Mouse (Mus musculus) c-Kit-positive CD71-positive TER-119-positive erythroid progenitor cells, embryonic 14.5 days (primary cell): ENCODE data around the gene Trmt10a.

Source experiments
- DNase-seq: peaks from one replicate; pipeline ENCODE4 v3.0.0-alpha.2; 2013; ENCODE audit warnings: low spot score

Gene Trmt10a

GRCm38 (mm10) chr3:138143315-138144059 lies at the start of gene Trmt10a:
Gene Trmt10a (plus strand): TSS chr3:138143448.
- peak; percentile 96 for DNase-seq

GRCm38 (mm10) chr3:138095301-138095700 lies 47.9 kb upstream of the Trmt10a start:
- DNase-seq: no peak

- DNase-seq: no peak
Observed at GRCm38 (mm10) chr3:138095718-138096117, 47.5 kb upstream of the Trmt10a start.

- DNase-seq: no peak
Observed at GRCm38 (mm10) chr3:138096263-138097028, 46.8 kb upstream of the Trmt10a start.

DNA sequence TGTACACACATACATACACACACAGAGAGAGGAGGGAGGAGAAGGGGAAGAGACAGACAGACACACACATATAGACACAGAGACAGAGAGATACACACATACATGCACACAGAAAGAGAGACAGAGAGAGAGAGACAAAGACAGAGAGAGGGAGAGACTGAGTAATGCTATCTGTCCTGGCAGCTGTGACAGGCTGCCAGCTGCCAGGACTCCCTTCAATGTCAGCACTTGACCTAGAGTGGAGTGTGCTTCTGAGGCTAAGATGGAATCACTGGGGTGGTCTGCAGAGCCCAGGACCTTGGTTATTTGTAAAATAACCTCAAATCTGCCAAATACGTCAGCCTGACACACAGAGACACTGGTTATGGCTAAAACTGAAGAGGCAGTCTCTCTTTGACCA lies 45.5 kb upstream of the Trmt10a start:
- no peak for DNase-seq

DNA sequence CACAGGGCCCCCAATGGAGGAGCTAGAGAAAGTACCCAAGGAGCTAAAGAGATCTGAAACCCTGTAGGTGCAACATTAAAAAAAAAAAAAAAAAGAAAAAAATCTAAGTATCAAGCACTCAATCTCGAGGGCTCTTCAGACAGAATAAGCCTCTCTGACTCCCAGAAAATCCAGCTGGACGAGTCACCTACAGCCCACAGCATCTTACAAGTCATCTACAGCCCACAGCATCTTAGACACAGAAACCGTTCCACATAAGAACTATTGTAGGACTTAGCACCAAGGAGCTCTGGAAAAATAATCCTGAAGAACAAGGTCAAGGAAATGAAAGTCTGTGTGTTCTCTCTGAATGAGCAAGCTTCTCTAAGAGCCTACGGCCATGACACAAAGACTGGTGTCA lies 41.3 kb upstream of the Trmt10a start:
- DNase-seq: no peak

- DNase-seq: no peak
Observed at GRCm38 (mm10) chr3:138103690-138104089, 39.6 kb upstream of the Trmt10a start.

- DNase-seq: no peak
Observed at GRCm38 (mm10) chr3:138105056-138105455, 38.2 kb upstream of the Trmt10a start.

GRCm38 (mm10) chr3:138106887-138107286 lies 36.4 kb upstream of the Trmt10a start:
- no peak for DNase-seq

DNA sequence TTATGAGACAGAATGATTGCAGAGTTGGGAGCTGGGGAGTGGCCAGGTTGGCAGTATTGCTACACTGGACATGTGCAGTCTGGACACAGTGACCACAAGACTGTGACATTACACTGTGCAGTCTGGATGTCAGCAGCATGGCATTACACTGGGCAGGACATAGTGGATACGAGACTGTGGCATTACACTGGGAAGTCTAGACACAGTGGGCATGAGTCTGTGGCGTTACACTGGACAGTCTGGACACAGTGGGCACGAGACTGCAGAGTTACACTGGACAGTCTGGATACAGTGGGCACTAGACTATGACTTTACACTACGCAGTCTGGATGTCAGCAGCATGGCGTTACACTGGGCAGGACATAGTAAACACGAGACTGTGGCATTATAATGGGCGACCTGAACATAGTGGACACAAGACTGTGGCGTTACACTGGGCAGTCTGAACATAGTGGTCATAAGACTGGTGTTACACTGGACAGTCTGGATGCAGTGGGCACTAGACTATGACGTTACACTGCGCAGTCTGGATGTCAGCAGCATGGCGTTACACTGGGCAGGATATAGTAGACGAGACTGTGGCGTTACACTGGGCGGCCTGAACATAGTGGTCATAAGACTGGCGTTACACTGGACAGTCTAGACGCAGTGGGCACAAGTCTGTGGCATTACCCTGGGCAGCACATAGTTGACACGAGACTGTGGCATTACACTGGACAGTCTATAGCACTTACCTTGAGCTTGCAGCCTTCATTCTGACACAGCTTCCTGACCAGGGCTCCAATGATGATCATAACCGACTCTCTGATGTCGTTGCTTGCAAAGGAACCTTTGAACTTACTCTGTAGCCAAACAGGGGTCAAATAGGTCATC lies 32.1 kb upstream of the Trmt10a start:
- no peak for DNase-seq

GRCm38 (mm10) chr3:138114106-138114505 lies 29.1 kb upstream of the Trmt10a start:
- DNase-seq: no peak

DNA sequence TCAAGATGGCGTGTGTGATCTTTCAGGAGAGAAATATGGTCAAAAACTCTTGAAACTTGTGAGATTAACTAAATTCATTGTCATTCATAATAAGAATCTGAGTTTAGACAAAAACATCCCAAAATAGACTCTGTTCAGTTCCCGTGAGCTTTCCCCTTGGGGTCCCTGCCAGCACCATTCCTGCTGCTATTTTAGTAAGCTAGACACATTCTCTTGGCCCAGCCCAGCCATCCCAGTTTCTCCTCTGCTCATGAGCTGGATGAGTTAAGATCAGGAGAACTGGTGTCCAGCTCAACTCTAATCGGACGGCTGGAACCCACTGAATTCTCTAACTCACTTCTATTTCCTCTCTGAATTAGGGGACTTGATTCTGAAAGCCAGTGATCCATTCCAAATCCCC lies 26.4 kb upstream of the Trmt10a start:
- DNase-seq: no peak

DNA sequence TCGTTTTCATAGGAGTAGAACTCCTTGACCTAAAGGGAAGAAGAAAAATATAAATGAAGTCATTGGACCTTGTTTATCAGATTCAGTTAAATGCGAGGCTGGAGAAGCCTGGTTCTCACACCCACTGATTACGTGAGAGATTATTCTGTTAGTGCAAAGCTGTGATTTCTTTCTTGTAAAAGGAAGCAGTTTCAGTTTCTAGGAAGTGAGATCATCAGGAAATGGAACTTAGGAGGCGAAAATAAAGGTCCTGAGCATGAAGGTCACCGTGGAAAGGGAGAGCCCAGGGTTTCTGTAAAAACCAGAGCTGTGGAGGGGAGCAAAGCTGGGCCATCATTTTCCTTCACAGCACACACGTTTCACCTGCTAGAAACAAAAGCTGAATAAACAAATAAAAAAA lies 24.9 kb upstream of the Trmt10a start:
- DNase-seq: no peak

DNA sequence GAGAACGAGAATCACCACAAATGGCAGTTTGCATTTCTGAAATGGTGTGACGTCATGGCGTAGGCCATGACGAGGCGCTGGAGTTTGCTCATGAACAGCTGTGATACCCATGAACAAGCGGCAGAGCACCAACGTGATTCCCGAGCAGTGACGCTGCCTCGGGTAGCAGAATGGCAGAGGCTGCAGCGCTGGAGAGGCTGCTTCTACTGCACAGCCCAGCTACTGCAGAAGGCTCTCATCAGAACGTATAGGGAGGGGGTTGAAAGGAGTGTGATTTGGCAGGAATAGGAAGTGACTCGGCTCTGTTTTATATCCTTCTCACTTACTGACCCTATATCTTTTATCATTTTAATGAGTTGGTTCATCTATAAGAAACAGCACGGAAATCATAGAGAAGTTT lies 24.4 kb upstream of the Trmt10a start:
- DNase-seq: no peak

DNA sequence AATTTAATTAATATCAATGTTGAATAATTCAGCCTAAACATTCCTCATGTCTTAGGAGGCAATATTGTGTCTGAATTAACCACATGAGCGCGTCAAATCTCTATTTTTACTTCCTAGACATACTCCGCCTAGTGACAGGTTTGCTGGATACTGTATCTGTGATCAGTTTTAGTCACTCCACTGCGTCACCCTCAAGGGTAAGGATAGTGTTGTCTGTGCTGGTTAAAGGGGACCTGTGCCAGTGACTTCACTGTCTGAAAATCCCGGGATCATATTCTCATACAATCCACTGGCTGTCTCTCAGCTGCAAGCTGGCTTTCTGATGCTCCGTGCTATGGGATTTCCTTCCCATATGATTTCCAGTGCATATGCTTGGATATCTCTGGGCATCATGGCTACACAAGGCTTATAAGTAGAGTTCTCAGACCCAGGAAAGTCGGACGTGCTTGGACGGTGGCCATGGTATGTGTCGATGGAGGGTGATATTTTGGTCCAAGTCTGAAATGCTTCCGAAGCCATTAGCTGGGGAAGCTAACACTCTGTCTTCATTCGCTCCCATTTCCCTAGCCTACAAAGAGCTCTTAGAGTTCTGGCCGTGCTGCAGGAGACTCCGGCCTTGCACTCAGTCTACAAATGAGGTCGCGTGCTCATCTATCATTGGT lies 23.7 kb upstream of the Trmt10a start:
- DNase-seq: no peak

GRCm38 (mm10) chr3:138121461-138121860 lies 21.8 kb upstream of the Trmt10a start:
- DNase-seq: no peak

DNA sequence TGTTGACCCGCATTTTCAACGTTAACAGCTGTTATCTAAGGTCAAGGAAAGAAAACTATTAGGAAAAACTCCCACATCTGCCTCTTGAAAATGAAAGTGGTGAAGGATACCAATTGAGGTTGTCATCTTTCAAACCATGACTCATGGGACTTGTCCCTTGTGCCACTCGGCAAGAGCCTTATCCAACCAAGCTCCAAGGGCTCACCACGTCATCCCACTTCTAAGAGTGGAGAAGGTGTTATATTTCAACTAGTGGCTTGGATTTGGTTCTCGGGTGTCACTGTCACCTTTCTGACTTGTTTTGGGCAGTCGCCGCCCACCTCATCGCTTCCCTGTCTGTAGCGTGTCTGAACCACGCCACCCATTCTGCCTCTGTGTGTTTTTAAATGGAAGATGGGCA lies 19.4 kb upstream of the Trmt10a start:
- DNase-seq: no peak

- no peak for DNase-seq
Observed at GRCm38 (mm10) chr3:138129110-138129509, 14.1 kb upstream of the Trmt10a start.

- no peak for DNase-seq
Observed at GRCm38 (mm10) chr3:138130692-138131091, 12.6 kb upstream of the Trmt10a start.

DNA sequence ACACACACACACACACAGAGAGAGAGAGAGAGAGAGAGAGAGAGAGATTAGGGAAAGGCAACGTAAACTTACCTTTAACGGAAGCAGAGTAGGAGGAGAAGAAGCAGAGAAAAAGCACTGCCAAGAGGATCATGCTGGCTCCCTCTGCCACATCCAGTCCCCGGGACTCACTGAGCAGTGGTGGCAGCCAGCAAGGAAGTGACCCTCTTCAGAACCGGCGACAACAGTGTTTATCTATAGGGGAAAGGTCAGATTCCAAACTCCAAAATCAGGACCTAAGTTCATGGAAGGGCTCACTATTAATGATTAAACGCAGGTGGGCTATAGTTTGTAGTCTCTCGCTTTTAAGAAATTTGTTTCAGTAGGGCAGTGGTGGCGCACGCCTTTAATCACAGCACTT lies 12.1 kb upstream of the Trmt10a start:
- no peak for DNase-seq

GRCm38 (mm10) chr3:138133463-138133862 lies 9.8 kb upstream of the Trmt10a start:
- DNase-seq: no peak

DNA sequence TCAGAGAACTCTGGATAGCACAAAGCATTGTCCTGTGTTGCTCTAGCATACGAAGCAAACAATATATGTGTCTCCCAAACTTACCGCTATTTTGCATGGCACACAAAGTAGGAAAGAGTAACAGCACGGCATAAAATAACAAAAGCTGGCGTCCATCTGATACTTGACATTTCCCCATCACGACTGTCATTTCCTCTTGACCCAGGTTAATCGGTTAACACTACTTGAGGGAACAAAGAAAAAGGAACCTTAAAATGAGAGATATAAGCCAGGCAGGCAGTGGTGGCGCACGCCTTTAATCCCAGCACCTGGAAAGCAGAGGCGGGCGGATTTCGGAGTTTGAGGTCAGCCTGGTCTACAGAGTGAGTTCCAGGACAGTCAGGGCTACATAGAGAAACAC lies 9.3 kb upstream of the Trmt10a start:
- DNase-seq: no peak
